Mouse (Mus musculus) left cerebral cortex, adult 2 months (tissue): ENCODE measurements around the gene Prcd. TPM values are rescaled to one million over a fixed set of nuclear protein-coding genes. Genes with fewer than 3 reads are reported as not detected.

Experiments used
- DNase-seq, 2 experiments: peaks; one replicate each; pipeline ENCODE4 v3.0.0; 2021 to 2022; ENCODE audit warnings: low spot score in 2 of 2, mixed read lengths in 1 of 2; ENCODE audit errors: extremely low spot score in 1 of 2
- H3K27ac ChIP-seq: fragments of 200-600 bp; 2 replicates; pipeline ENCODE4 v1.8.1; 2022
- H3K4me3 ChIP-seq: fragments of 200-600 bp; 2 replicates; pipeline ENCODE4 v1.8.1; 2022
- CTCF ChIP-seq: fragments of 200-600 bp; IDR thresholded peaks from 2 replicates; pipeline ENCODE4 v1.8.1; 2022; ENCODE audit warnings: antibody characterized with exemption, mild to moderate bottlenecking, moderate library complexity
- intact Hi-C: fragments of 180-260 bp; cut with DNase I; formaldehyde crosslinking; loops from one replicate; pipeline ENCODE4 v1.15.1; 2025
- total RNA-seq, 2 experiments: library from RNA; stranded (reverse); gene quantifications; 2 replicates each; pipeline ENCODE4 v1.2.3; 2021

Prcd gene
- total RNA-seq, 2 experiments from 2014 or later: 5.4 to 5.8 TPM

- DNase-seq: no peak
- no peak overlapping the region for H3K4me3 ChIP-seq
- TF ChIP-seq CTCF: no peak
- H3K27ac ChIP-seq: no peak overlapping the region
- intact Hi-C loops: no loop called here
Observed at GRCm38 (mm10) chr11:116710171-116710570, 56.8 kb downstream of the Prcd start.

- no peak for TF ChIP-seq CTCF
- Histone ChIP-seq H3K4me3 (no peak overlapping the region), H3K27ac (no peak overlapping the region)
- intact Hi-C loops: no loop called here
- no peak for DNase-seq
Observed at GRCm38 (mm10) chr11:116710793-116711192, 57.5 kb downstream of the Prcd start.

- Histone ChIP-seq H3K4me3 (no peak overlapping the region), H3K27ac (no peak overlapping the region)
- no peak for DNase-seq
- no peak for TF ChIP-seq CTCF
- intact Hi-C loops: no loop called here
Observed at GRCm38 (mm10) chr11:116714052-116714451, 60.7 kb downstream of the Prcd start.

Other genes starting within 250 kb of the Prcd start
- gene Rnf157, start 240.5 kb upstream of the Prcd start, total RNA-seq: 100 to 1,000 TPM; 256 to 285 TPM
- 10 to 100 TPM; 27.2 to 28.0 TPM for gene Ubald2, start 219.4 kb upstream of the Prcd start, total RNA-seq
- gene Qrich2, start 187.3 kb upstream of the Prcd start, total RNA-seq: under 1 TPM in 1 of 2 experiments, not detected in 1; 0.16 TPM
- 10 to 100 TPM; 78.3 to 85.6 TPM for gene Prpsap1, start 159.3 kb upstream of the Prcd start, total RNA-seq
- 1 to 10 TPM; 6.1 to 6.8 TPM for gene Sphk1, start 122.6 kb upstream of the Prcd start, total RNA-seq
- 100 to 1,000 TPM; 123 to 125 TPM for gene Ube2o, start 72.1 kb upstream of the Prcd start, total RNA-seq
- 1 to 10 TPM; 1.3 to 2.2 TPM for gene Aanat, start 67.1 kb upstream of the Prcd start, total RNA-seq
- gene Rhbdf2, start 26.5 kb upstream of the Prcd start, total RNA-seq: 1 to 10 TPM; 1.9 to 2.0 TPM
- gene Cygb, start 779 bp downstream of the Prcd start, total RNA-seq: 10 to 100 TPM; 42.8 to 45.3 TPM
- not detected for gene St6galnac1, start 122.0 kb downstream of the Prcd start, total RNA-seq
- 10 to 100 TPM; 15.3 to 22.5 TPM for gene Mxra7, start 174.5 kb downstream of the Prcd start, total RNA-seq
- 10 to 100 TPM; 23.9 to 26.3 TPM for gene Mettl23, start 189.7 kb downstream of the Prcd start, total RNA-seq
- 10 to 100 TPM; 29.7 to 35.9 TPM for gene Jmjd6, start 189.9 kb downstream of the Prcd start, total RNA-seq
- gene Mfsd11, start 198.9 kb downstream of the Prcd start, total RNA-seq: 10 to 100 TPM; 39.3 to 41.8 TPM
- 100 to 1,000 TPM; 150 to 158 TPM for gene Srsf2, start 199.6 kb downstream of the Prcd start, total RNA-seq